Mouse (Mus musculus) MEL (cell line): ENCODE measurements at regions not wholly inside any gene's neighbourhood (a gene's known extent, or its start where the extent isn't known, plus 50 kb on each side); places are given as distances from the start of the nearest gene placed in this dataset.
A peak's percentile ranks its signal among the peaks of the same experiment; 100 is the strongest.

ENCODE experiments used
- DNase-seq: peaks from one replicate; pipeline ENCODE4 v3.0.0; 2011; ENCODE audit warnings: low read depth, low spot score
- H3K27ac ChIP-seq: 2 replicates; pipeline ENCODE4 v1.5.1; 2012; ENCODE audit warnings: low read depth, mild to moderate bottlenecking, control low read depth, low read length, moderate library complexity; ENCODE audit not compliant: control insufficient read depth
- H3K27me3 ChIP-seq, 2 experiments: fragments of 150-350 bp in 1 of 2; sonication (generic) in 1 of 2; 2 replicates each; pipeline ENCODE4 v1.6.1; 2012; ENCODE audit warnings: low read length in 2 of 2, mild to moderate bottlenecking in 2 of 2, improper control_type of control experiment in 1 of 2, moderate library complexity in 1 of 2; ENCODE audit not compliant: insufficient read depth in 2 of 2, control insufficient read depth in 1 of 2
- H3K36me3 ChIP-seq, 2 experiments: 2 replicates each; pipeline ENCODE4 v1.6.1; 2012 to 2014; ENCODE audit warnings: low read length in 2 of 2, improper control_type of control experiment in 1 of 2, inconsistent platforms in 1 of 2, mild to moderate bottlenecking in 1 of 2; ENCODE audit not compliant: insufficient read depth in 2 of 2, control insufficient read depth in 1 of 2
- H3K4me1 ChIP-seq, 2 experiments: fragments of 150-350 bp in 1 of 2; sonication (generic) in 1 of 2; 2 replicates each; pipeline ENCODE4 v1.6.1; 2012; ENCODE audit warnings: low read length in 2 of 2, improper control_type of control experiment in 1 of 2, mild to moderate bottlenecking in 1 of 2; ENCODE audit not compliant: insufficient read depth in 2 of 2, control insufficient read depth in 1 of 2
- H3K4me3 ChIP-seq, 2 experiments: fragments of 150-350 bp in 1 of 2; sonication (generic) in 1 of 2; 2 replicates each; pipeline ENCODE4 v1.5.1; 2012; ENCODE audit warnings: low read depth in 2 of 2, low read length in 2 of 2, mild to moderate bottlenecking in 2 of 2, moderate library complexity in 2 of 2, control low read depth in 1 of 2, improper control_type of control experiment in 1 of 2; ENCODE audit not compliant: control insufficient read depth in 1 of 2, insufficient read depth in 1 of 2
- H3K79me2 ChIP-seq: 2 replicates; pipeline ENCODE4 v1.6.1; 2012; ENCODE audit warnings: mild to moderate bottlenecking, low read length, moderate library complexity; ENCODE audit not compliant: control insufficient read depth, poor library complexity, insufficient read depth
- H3K9ac ChIP-seq: 2 replicates; pipeline ENCODE4 v1.6.1; 2012; ENCODE audit warnings: low read depth, mild to moderate bottlenecking, control low read depth, low read length, moderate library complexity; ENCODE audit not compliant: control insufficient read depth, poor library complexity, severe bottlenecking
- H3K9me3 ChIP-seq: fragments of 150-350 bp; sonication (generic); replicated peaks from 2 replicates; pipeline ENCODE4 v1.6.1; 2012; ENCODE audit warnings: mild to moderate bottlenecking, low read length, improper control_type of control experiment, moderate library complexity; ENCODE audit not compliant: insufficient read depth
- CHD2 ChIP-seq: IDR thresholded peaks from 2 replicates; pipeline ENCODE4 v1.6.1; 2011; ENCODE audit warnings: low read length, improper control_type of control experiment
- CTCF ChIP-seq, 3 experiments: IDR thresholded peaks in 2 of 3; conservative IDR thresholded peaks in 1 of 3; 2 replicates each; pipeline ENCODE4 v1.5.1; 2011 to 2012; ENCODE audit warnings: low read length in 3 of 3, low read depth in 2 of 3, mild to moderate bottlenecking in 2 of 3, improper control_type of control experiment in 1 of 3, inconsistent platforms in 1 of 3, mixed read lengths in 1 of 3, moderate library complexity in 1 of 3; ENCODE audit not compliant: control insufficient read depth in 1 of 3, insufficient read depth in 1 of 3, poor library complexity in 1 of 3, severe bottlenecking in 1 of 3
- E2F4 ChIP-seq: IDR thresholded peaks from 2 replicates; pipeline ENCODE4 v1.6.1; 2011; ENCODE audit warnings: low read depth, low read length, improper control_type of control experiment, borderline replicate concordance
- EP300 ChIP-seq, 2 experiments: IDR thresholded peaks; 2 replicates each; pipeline ENCODE4 v1.6.1; 2011; ENCODE audit warnings: improper control_type of control experiment in 2 of 2, low read length in 2 of 2, low read depth in 1 of 2, mild to moderate bottlenecking in 1 of 2
- GATA1 ChIP-seq: IDR thresholded peaks from 2 replicates; pipeline ENCODE4 v1.6.1; 2011; ENCODE audit warnings: low read depth, low read length, improper control_type of control experiment
- JUND ChIP-seq: IDR thresholded peaks from 2 replicates; pipeline ENCODE4 v1.6.1; 2011; ENCODE audit warnings: low read depth, mild to moderate bottlenecking, improper control_type of control experiment, low read length
- MAFK ChIP-seq: IDR thresholded peaks from 2 replicates; pipeline ENCODE4 v1.6.1; 2011; ENCODE audit warnings: low read depth, mild to moderate bottlenecking, low read length, improper control_type of control experiment, borderline replicate concordance
- MEF2A ChIP-seq: IDR thresholded peaks from 2 replicates; pipeline ENCODE4 v1.6.1; 2014; ENCODE audit warnings: low read depth, mild to moderate bottlenecking, inconsistent platforms, low read length, improper control_type of control experiment; ENCODE audit not compliant: poor library complexity, insufficient replicate concordance, severe bottlenecking; ENCODE audit errors: extremely low read depth
- MXI1 ChIP-seq: IDR thresholded peaks from 2 replicates; pipeline ENCODE4 v1.6.1; 2011; ENCODE audit warnings: mild to moderate bottlenecking, low read depth, low read length, improper control_type of control experiment
- MYB ChIP-seq: IDR thresholded peaks from 2 replicates; pipeline ENCODE4 v1.6.1; 2011; ENCODE audit warnings: mild to moderate bottlenecking, low read depth, low read length, improper control_type of control experiment
- MYC ChIP-seq: IDR thresholded peaks from 2 replicates; pipeline ENCODE4 v1.6.1; 2011; ENCODE audit warnings: low read depth, mild to moderate bottlenecking, low read length, improper control_type of control experiment, moderate library complexity
- NELFE ChIP-seq: IDR thresholded peaks from 2 replicates; pipeline ENCODE4 v1.6.1; 2011; ENCODE audit warnings: low read depth, low read length, improper control_type of control experiment
- NRF1 ChIP-seq: IDR thresholded peaks from 2 replicates; pipeline ENCODE4 v1.6.1; 2014; ENCODE audit warnings: low read depth, mild to moderate bottlenecking, inconsistent platforms, low read length, improper control_type of control experiment, moderate library complexity; ENCODE audit not compliant: poor library complexity, insufficient read depth, severe bottlenecking
- POLR2AphosphoS5 ChIP-seq: IDR thresholded peaks from 2 replicates; pipeline ENCODE4 v1.6.1; 2012; ENCODE audit warnings: low read depth, borderline replicate concordance, mild to moderate bottlenecking, inconsistent platforms, low read length, moderate library complexity, mixed read lengths
- RAD21 ChIP-seq: IDR thresholded peaks from 2 replicates; pipeline ENCODE4 v1.6.1; 2011; ENCODE audit warnings: mild to moderate bottlenecking, low read depth, low read length, improper control_type of control experiment
- RCOR1 ChIP-seq: IDR thresholded peaks from 2 replicates; pipeline ENCODE4 v1.6.1; 2012; ENCODE audit warnings: low read depth, mild to moderate bottlenecking, inconsistent platforms, low read length, improper control_type of control experiment
- SMC3 ChIP-seq: IDR thresholded peaks from 2 replicates; pipeline ENCODE4 v1.6.1; 2011; ENCODE audit warnings: low read depth, low read length, improper control_type of control experiment
- TBP ChIP-seq: IDR thresholded peaks from 2 replicates; pipeline ENCODE4 v1.8.0; 2011; ENCODE audit warnings: low read depth, low read length, improper control_type of control experiment
- USF1 ChIP-seq: IDR thresholded peaks from 2 replicates; pipeline ENCODE4 v1.6.1; 2014; ENCODE audit warnings: low read depth, mild to moderate bottlenecking, inconsistent platforms, low read length, improper control_type of control experiment, moderate library complexity
- USF2 ChIP-seq, 2 experiments: IDR thresholded peaks; 2 replicates each; pipeline ENCODE4 v1.6.1; 2011 to 2012; ENCODE audit warnings: improper control_type of control experiment in 2 of 2, low read length in 2 of 2, borderline replicate concordance in 1 of 2, inconsistent platforms in 1 of 2, low read depth in 1 of 2, mild to moderate bottlenecking in 1 of 2; ENCODE audit not compliant: insufficient read depth in 1 of 2
- ZC3H11A ChIP-seq: IDR thresholded peaks from 2 replicates; pipeline ENCODE4 v1.6.1; 2012; ENCODE audit warnings: low read depth, mild to moderate bottlenecking, inconsistent platforms, low read length, improper control_type of control experiment
- ZNF384 ChIP-seq: IDR thresholded peaks from 2 replicates; pipeline ENCODE4 v1.6.1; 2012; ENCODE audit warnings: low read depth, mild to moderate bottlenecking, inconsistent platforms, low read length, improper control_type of control experiment

GRCm38 (mm10) chr2:33957754-33958153 lies 70.0 kb upstream of the Mvb12b start:
- Histone ChIP-seq H3K36me3 (no peaks in the 10 kb centered on the region), H3K27ac (no peak overlapping the region), H3K9ac (no peak overlapping the region), H3K9me3 (no peaks in the 10 kb centered on the region), H3K4me3 (no peak overlapping the region), H3K79me2 (no peaks in the 10 kb centered on the region), H3K4me1 (no peaks in the 10 kb centered on the region), H3K27me3 (peaks cover 2 to 4% of the 10 kb centered on the region in 2 experiments; a peak in 3 of 4 replicates)
- peak; percentile 63 for DNase-seq
- TF ChIP-seq ZC3H11A (peak; percentile 56), NELFE (no peak), TBP (peak; percentile 56; the same call in 1 of the 2 replicates), CTCF (IDR thresholded peaks at IDR 0.05 in 2 of 3, conservative IDR thresholded peaks at IDR 0.05 in 1 of 3; ENCODE audit: control insufficient read depth in 1 of 3, insufficient read depth in 1 of 3, low read depth in 2 of 3, low read length in 3 of 3, poor library complexity in 1 of 3, severe bottlenecking in 1 of 3) (peak; percentile 60 to 75 (median 73)), SMC3 (peak; percentile 86), RAD21 (peak; percentile 65), MXI1 (no peak), MEF2A (no peak), USF2 (IDR thresholded peaks at IDR 0.05; ENCODE audit: borderline replicate concordance in 1 of 2, insufficient read depth in 1 of 2, low read depth in 1 of 2, low read length in 2 of 2) (no peak), NRF1 (no peak)

DNA sequence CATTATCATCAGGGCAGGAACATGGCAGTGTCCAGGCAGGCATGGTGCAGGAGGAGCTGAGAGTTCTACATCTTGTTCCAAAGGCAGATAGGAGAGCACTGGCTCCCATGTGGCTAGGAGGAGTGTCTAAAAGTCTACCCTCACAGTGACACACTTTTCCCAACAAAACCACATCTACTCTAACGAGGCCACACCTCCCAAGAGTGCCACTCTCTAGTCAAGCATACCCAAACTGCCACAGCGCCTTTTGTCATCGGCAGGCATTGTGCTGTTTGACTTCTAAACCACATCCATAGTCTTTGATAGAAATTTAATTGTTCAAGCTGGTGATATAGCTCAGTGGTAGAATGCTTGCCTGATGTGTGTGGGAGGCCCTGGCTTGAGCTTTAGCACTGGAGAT lies 56.6 kb upstream of the Mvb12b start:
- Histone ChIP-seq H3K4me3 (no peak overlapping the region), H3K4me1 (no peaks in the 10 kb centered on the region), H3K27me3 (peaks cover 0 to 10% of the 10 kb centered on the region in 2 experiments; a peak in 3 of 4 replicates), H3K36me3 (no peaks in the 10 kb centered on the region), H3K79me2 (no peaks in the 10 kb centered on the region), H3K9me3 (no peaks in the 10 kb centered on the region), H3K9ac (no peak overlapping the region), H3K27ac (no peak overlapping the region)
- TF ChIP-seq JUND (no peak), GATA1 (no peak), CHD2 (no peak), MYC (no peak), USF1 (no peak), POLR2AphosphoS5 (no peak), MXI1 (no peak)
- no peak for DNase-seq

- no peak overlapping the region for H3K4me3 ChIP-seq
- TF ChIP-seq CTCF (IDR thresholded peaks at IDR 0.05 in 2 of 3, conservative IDR thresholded peaks at IDR 0.05 in 1 of 3; ENCODE audit: control insufficient read depth in 1 of 3, insufficient read depth in 1 of 3, low read depth in 2 of 3, low read length in 3 of 3, poor library complexity in 1 of 3, severe bottlenecking in 1 of 3), result no peak
- no peak for TF ChIP-seq NELFE
- TF ChIP-seq MAFK, result no peak
- TF ChIP-seq JUND, result no peak
- TF ChIP-seq RCOR1, result no peak
- no peak for TF ChIP-seq POLR2AphosphoS5
- no peak for TF ChIP-seq EP300 (IDR thresholded peaks at IDR 0.05; ENCODE audit: low read depth in 1 of 2, low read length in 2 of 2)
- no peak for TF ChIP-seq MYB
- no peak for TF ChIP-seq ZNF384
- TF ChIP-seq E2F4, result no peak
- no peaks in the 10 kb centered on the region for H3K4me1 ChIP-seq
Observed at GRCm38 (mm10) chr2:33942085-33942484, 54.3 kb upstream of the Mvb12b start.

More at GRCm38 (mm10) chr2:33942085-33942484, 54.3 kb upstream of the Mvb12b start:
- no peak overlapping the region for H3K9ac ChIP-seq
- H3K27ac ChIP-seq, result no peak overlapping the region
- no peak for DNase-seq
- H3K27me3 ChIP-seq, result peaks cover 0 to 8% of the 10 kb centered on the region in 2 experiments; a peak in 3 of 4 replicates
- H3K79me2 ChIP-seq, result no peaks in the 10 kb centered on the region
- no peaks in the 10 kb centered on the region for H3K9me3 ChIP-seq
- H3K36me3 ChIP-seq, result no peaks in the 10 kb centered on the region
